Mouse (Mus musculus) midbrain, embryonic 11.5 days (tissue): ENCODE measurements around the gene Zfp940. TPM values are rescaled to one million over a fixed set of nuclear protein-coding genes. Genes with fewer than 3 reads are reported as not detected.

Experiments
- polyA plus RNA-seq: library from polyadenylated mRNA; unstranded; fragments of >200 nt; fragmentation: Nextera tagmentation; extraction: Ambion mirVana; gene quantifications from 2 replicates; pipeline ENCODE4 v1.2.1, GENCODE M21; 2014

Gene Zfp940
- polyA plus RNA-seq, 1 experiment from 2014 or later = 12.5 TPM

Other genes with a start within 250 kb of the Zfp940 start
- gene Catsperg2, start 126.6 kb downstream of the Zfp940 start, polyA plus RNA-seq = 0.07 TPM in 1 of 2 replicates, not detected in the other
- gene Zfp84, start 85.1 kb downstream of the Zfp940 start, polyA plus RNA-seq = 17.9 and 19.3 TPM in 2 replicates
- 8.5 and 9.8 TPM in 2 replicates for gene Zfp30, start 69.7 kb downstream of the Zfp940 start, polyA plus RNA-seq
- 20.6 and 25.3 TPM in 2 replicates for gene Zfp790, start 37.6 kb downstream of the Zfp940 start, polyA plus RNA-seq
- gene Zfp420, start 6.3 kb upstream of the Zfp940 start, polyA plus RNA-seq = 10.3 and 12.1 TPM in 2 replicates
- gene Zfp27, start 52.9 kb upstream of the Zfp940 start, polyA plus RNA-seq = 14.7 and 15.3 TPM in 2 replicates
- gene Zfp383, start 54.6 kb upstream of the Zfp940 start, polyA plus RNA-seq = 8.6 and 10.8 TPM in 2 replicates
- 10.6 and 12.6 TPM in 2 replicates for gene Zfp74, start 100.4 kb upstream of the Zfp940 start, polyA plus RNA-seq
- gene Zfp568, start 130.3 kb upstream of the Zfp940 start, polyA plus RNA-seq = 11.7 and 13.0 TPM in 2 replicates
- gene Zfp14, start 197.7 kb upstream of the Zfp940 start, polyA plus RNA-seq = 6.1 and 6.2 TPM in 2 replicates
- gene Zfp82, start 219.2 kb upstream of the Zfp940 start, polyA plus RNA-seq = 7.4 and 8.8 TPM in 2 replicates
- 1.2 and 2.4 TPM in 2 replicates for gene Gm26920, start 236.7 kb upstream of the Zfp940 start, polyA plus RNA-seq
- 14.8 and 15.7 TPM in 2 replicates for gene Zfp566, start 236.9 kb upstream of the Zfp940 start, polyA plus RNA-seq
- 138 and 139 TPM in 2 replicates for gene Zfp260, start 241.1 kb upstream of the Zfp940 start, polyA plus RNA-seq